Mouse (Mus musculus) midbrain, embryonic 15.5 days (tissue): ENCODE results near the gene Prss35. TPM values are rescaled to one million over a fixed set of nuclear protein-coding genes. Genes with fewer than 3 reads are reported as not detected.

Experiments
- ATAC-seq: fragments of 200-750 bp; cut with Nextera tagmentation; replicated peaks from 2 replicates; pipeline ENCODE4 v1.8.0; 2017; ENCODE audit warnings: moderate TSS enrichment
- H3K27ac ChIP-seq: fragments of 300-500 bp; sonication (generic); 2 replicates; pipeline ENCODE4 v1.5.1; 2015; ENCODE audit warnings: mild to moderate bottlenecking, inconsistent platforms
- H3K27me3 ChIP-seq: fragments of 300-500 bp; sonication (generic); replicated peaks from 2 replicates; pipeline ENCODE4 v1.6.1; 2015; ENCODE audit warnings: inconsistent platforms
- H3K36me3 ChIP-seq: fragments of 300-500 bp; sonication (generic); replicated peaks from 2 replicates; pipeline ENCODE4 v1.6.1; 2015; ENCODE audit warnings: inconsistent platforms
- H3K4me1 ChIP-seq: fragments of 300-500 bp; sonication (generic); 2 replicates; pipeline ENCODE4 v1.6.1; 2015; ENCODE audit warnings: inconsistent platforms
- H3K4me2 ChIP-seq: fragments of 300-500 bp; sonication (generic); 2 replicates; pipeline ENCODE4 v1.6.1; 2015; ENCODE audit warnings: inconsistent platforms, mild to moderate bottlenecking, moderate library complexity
- H3K4me3 ChIP-seq: fragments of 300-500 bp; sonication (generic); 2 replicates; pipeline ENCODE4 v1.5.1; 2015; ENCODE audit warnings: mild to moderate bottlenecking, inconsistent platforms
- H3K9ac ChIP-seq: fragments of 300-500 bp; sonication (generic); 2 replicates; pipeline ENCODE4 v1.6.1; 2015; ENCODE audit warnings: mild to moderate bottlenecking, inconsistent platforms
- H3K9me3 ChIP-seq: fragments of 300-500 bp; sonication (generic); 2 replicates; pipeline ENCODE4 v1.6.1; 2016; ENCODE audit warnings: inconsistent platforms
- WGBS: fragments of 180-500 bp; shearing (Covaris S2); methylation state at CpG from one replicate; pipeline ENCODE4 v1.1.7; 2015; ENCODE audit warnings: mixed read lengths; 5-methylcytosine and 5-hydroxymethylcytosine counted together
- polyA plus RNA-seq: library from polyadenylated mRNA; unstranded; fragments of >200 nt; fragmentation: Nextera tagmentation; extraction: Ambion mirVana; gene quantifications from 2 replicates; pipeline ENCODE4 v1.2.1, GENCODE M21; 2015

Gene Prss35
- 4.3 and 4.8 TPM in 2 replicates for polyA plus RNA-seq

DNA sequence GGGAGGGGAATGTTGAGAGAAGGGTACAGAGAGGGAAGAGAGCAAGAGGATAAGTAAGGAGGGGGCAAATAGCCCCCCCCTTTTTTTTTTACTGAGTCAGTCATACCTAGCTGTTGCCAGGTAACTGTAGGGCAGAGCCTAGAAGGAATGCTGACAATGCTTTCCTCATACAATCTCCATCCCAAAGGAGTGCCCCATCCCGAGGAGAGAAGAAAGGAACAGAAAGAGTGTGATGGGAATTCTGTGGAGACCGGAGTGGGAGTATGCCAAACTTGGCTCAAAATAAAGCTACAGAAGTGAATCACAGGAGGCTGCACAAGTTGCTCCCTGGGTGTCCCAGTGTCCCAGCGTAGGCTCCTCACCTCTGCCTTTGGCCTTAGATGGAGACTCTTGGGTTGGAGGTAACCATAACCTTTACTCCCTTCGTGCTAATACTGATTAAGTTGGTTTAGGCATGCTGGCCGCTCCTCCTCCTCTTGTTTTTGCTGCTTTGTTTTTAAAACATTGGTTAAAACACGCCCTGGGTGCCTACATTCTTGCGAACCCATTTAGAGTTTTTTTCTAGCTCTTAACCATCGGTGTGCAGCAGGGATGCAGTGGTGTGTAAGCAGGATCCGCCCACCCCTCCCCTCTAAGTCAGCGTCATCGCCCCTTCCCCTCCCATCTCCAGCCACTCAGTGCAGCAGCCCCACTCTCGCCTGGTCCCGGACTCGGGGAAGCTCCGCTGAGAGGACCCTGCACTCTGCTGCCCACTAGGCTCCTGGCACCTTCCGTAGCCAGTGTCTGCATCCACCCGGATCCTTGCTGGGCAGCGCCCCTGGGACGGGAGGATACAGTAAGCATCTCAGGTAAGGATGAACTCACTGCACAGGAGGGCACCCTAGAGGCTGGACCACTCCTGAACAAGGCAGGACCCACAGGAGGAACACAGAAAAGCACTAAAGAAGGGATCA, at the start of gene Prss35:
Gene Prss35, plus strand, starts transcription at position 691 of the 953 bp plus-strand sequence.
- Histone ChIP-seq H3K36me3 (no peaks in the 10 kb centered on the region), H3K4me2 (peak within 1 kb of the TSS; percentile 88), H3K9me3 (no peaks in the 10 kb centered on the region), H3K27ac (no peak within 1 kb of the TSS), H3K9ac (peak within 1 kb of the TSS; percentile 44), H3K27me3 (no peaks in the 10 kb centered on the region), H3K4me1 (peaks cover 10% of the 10 kb centered on the region), H3K4me3 (peak within 1 kb of the TSS; percentile 42)
- under 1% methylated on average over 19 of the region's 19 CpGs for WGBS
- ATAC-seq = peak; percentile 87

DNA sequence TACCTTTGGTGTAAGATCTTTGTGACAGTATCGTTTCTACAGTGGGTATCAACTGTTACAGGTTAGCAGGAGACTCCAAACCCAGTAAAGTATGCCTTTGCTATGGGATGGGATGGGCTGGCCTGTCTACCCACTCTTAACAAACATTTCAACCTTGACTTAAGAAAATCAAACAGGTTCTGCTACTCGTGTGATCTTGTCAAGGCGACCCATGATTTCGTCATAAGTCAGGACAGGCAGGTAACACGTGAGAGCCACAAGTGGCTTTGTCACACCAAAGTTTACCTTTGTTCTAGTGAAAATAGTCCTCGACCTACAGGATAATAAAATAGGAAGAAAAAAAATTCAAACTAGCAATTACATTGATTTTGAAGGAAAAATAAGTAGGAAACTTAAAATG, 49.5 kb upstream of the Prss35 start:
- Histone ChIP-seq H3K27ac (no peak overlapping the region), H3K9me3 (no peaks in the 10 kb centered on the region), H3K9ac (no peak overlapping the region), H3K4me1 (peaks cover 8% of the 10 kb centered on the region; the same call in 1 of the 2 replicates), H3K36me3 (no peaks in the 10 kb centered on the region), H3K4me3 (no peak overlapping the region), H3K27me3 (no peaks in the 10 kb centered on the region), H3K4me2 (no peak overlapping the region)
- no peak for ATAC-seq
- WGBS = 89% methylated on average over 6 of the region's 6 CpGs

DNA sequence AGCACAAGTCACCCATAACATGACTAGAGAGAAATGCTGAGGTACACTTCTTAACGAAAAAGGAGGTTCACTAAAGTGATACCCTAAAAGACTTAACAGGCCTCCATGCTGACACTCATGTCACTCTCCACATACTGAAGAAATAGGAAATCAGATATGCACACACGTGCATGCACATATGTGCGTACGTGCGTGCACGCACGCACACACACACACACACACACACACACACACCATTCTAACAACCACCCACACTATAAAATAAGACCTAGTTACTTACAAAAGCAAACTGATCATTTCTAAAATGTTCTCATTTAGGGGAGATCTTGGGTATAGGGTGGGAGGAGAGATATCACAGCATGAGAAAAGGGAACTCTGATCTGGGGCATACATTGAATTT, 48.8 kb upstream of the Prss35 start:
- Histone ChIP-seq H3K4me3 (peak overlapping the region; percentile 94), H3K9ac (no peak overlapping the region), H3K27ac (no peak overlapping the region), H3K4me2 (peak overlapping the region; percentile 86), H3K27me3 (no peaks in the 10 kb centered on the region), H3K9me3 (no peaks in the 10 kb centered on the region), H3K36me3 (no peaks in the 10 kb centered on the region), H3K4me1 (peaks cover 8% of the 10 kb centered on the region; the same call in 1 of the 2 replicates)
- 92% methylated on average over 7 of the region's 7 CpGs for WGBS
- ATAC-seq = no peak

DNA sequence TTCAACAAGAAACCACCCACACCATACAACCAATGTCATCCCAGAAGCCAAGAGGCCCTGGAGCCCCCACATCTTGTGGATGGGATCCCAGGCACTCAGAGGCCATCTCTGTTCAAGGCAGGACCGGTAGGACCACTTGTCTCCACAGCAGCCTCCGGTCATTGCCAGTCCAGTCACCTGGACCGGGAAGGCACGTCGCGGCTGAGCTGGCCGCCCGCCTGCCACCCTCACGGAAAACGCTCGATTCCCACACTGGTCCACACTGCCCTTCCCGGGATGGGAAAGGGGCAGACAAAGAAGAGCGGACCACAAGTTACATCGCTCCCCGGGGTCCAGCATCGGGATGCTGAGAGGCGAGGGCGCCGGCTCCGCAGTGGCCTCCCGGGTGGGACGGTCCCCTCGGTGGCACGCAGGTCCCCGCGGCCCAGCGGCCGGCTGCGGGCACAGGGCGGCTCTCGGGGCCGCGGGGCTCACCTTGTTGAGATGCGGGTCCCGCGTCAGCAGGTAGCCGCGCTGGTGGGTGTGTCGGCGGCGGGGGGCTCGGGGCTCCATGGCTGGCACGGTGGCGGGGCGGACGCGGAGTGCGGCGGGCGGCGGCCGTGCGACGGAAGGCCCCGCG, 48.1 kb upstream of the Prss35 start:
- under 1% methylated on average over 52 of the region's 56 CpGs for WGBS
- H3K4me1 ChIP-seq = peaks cover 8% of the 10 kb centered on the region; the same call in 1 of the 2 replicates
- no peaks in the 10 kb centered on the region for H3K27me3 ChIP-seq
- peak; percentile 79 for ATAC-seq
- no peaks in the 10 kb centered on the region for H3K9me3 ChIP-seq
- H3K9ac ChIP-seq = peak overlapping the region; percentile 80
- H3K4me2 ChIP-seq = peak overlapping the region; percentile 86
- peak overlapping the region; percentile 70 for H3K27ac ChIP-seq
- H3K4me3 ChIP-seq = peak overlapping the region; percentile 94
- no peaks in the 10 kb centered on the region for H3K36me3 ChIP-seq

DNA sequence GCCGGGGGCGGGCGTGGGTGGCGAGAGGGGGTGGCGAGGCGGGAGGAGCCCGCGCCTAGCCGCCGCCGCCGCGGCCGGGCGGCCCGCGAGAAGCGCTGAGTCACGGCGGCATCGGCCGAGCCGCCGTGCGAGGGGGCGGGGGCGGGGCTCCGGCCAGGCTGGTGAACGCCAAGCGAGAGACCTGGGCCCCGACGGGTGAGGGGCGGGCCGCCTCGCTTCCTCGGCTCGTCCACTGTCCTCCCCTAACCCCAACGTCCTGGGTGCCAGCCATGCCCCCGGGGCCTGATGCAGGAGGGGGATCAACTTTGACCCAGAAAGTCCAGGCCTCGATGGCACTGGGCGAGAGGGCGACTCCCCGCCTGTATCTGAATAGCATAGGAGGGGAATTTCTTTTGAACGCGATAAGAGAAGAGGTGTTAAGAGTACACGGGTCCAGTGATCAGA, 47.6 kb upstream of the Prss35 start, which contains the start of gene Me1:
Gene Me1, minus strand, starts transcription at position 136 of the 444 bp plus-strand sequence.
- under 1% methylated on average over 23 of the region's 46 CpGs for WGBS
- H3K36me3 ChIP-seq = no peaks in the 10 kb centered on the region
- H3K27ac ChIP-seq = peak within 1 kb of the TSS; percentile 70
- H3K27me3 ChIP-seq = no peaks in the 10 kb centered on the region
- H3K9ac ChIP-seq = peak within 1 kb of the TSS; percentile 80
- H3K4me2 ChIP-seq = peak within 1 kb of the TSS; percentile 86
- H3K4me1 ChIP-seq = peaks cover 8% of the 10 kb centered on the region; the same call in 1 of the 2 replicates
- ATAC-seq = peak; percentile 88
- H3K9me3 ChIP-seq = no peaks in the 10 kb centered on the region
- H3K4me3 ChIP-seq = peak within 1 kb of the TSS; percentile 94

DNA sequence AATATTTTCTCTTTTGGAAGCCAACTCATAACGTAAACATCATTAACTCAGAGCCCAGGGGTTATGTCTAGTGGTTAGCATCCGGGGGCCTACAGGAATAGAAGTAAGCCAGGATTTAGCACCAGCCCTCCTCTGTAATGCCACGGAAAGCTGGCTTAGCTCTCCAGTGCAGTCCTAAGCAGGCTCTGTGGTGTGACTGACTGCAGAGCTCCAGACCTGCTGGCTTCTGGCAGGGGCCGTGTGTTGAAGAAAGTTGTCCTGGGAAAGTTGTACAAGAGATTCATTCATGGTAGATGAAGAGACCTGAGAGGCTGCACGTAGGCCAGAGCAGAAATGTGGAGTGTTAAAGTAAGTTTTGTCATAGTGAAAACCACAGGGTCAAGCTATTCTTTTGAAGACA, 42.2 kb upstream of the Prss35 start:
- Histone ChIP-seq H3K27me3 (no peaks in the 10 kb centered on the region), H3K4me3 (no peak overlapping the region), H3K4me2 (no peak overlapping the region), H3K9me3 (no peaks in the 10 kb centered on the region), H3K9ac (no peak overlapping the region), H3K36me3 (no peaks in the 10 kb centered on the region), H3K4me1 (0 out of 2 replicates have a peak, but pooled peaks cover 1% of the 10 kb centered on the region), H3K27ac (no peak overlapping the region)
- ATAC-seq = no peak
- WGBS = 36% methylated on average over 5 of the region's 5 CpGs

DNA sequence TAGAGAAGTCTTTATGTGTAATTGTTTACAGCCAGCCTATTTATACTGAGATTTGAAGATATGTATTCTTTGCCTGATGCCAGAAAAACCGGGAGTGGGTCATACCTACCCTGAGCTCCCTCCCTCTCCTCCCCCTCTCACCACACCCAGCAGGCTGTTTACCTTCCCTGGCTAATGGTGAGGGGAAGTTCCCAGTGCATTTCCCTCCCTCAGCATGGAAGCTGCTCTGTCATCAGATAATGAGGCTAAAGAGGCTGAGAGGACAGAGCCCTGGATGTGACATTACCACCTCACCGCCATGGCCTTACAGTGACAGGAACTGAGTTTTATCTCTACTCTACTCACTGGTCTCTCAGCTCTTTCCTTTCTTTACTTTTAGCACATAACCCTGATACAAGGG, 41.6 kb upstream of the Prss35 start:
- H3K4me1 ChIP-seq = no peaks in the 10 kb centered on the region
- WGBS = 23% methylated on average over 2 of the region's 2 CpGs

DNA sequence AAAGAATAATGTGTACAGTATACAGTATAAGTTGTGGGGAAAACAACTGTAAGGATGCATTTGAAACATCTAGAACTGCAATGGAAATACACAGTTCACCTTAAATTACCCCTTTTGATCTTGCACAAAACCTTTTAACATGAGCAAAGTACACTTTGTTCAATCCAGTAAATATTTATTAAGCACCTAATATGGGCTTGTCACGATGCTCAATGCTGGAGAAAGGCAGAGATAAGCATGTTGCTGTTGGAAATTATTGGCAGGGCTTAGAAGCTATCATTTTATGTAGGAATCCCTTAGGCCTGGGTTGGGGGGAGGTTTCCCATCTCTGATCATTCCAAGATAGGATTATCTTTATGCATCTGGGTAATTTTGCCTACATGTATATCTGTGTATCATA, 36.0 kb upstream of the Prss35 start:
- no peaks in the 10 kb centered on the region for H3K27me3 ChIP-seq
- H3K9me3 ChIP-seq = no peaks in the 10 kb centered on the region
- 61% methylated on average over 1 of the region's 1 CpGs for WGBS
- H3K4me3 ChIP-seq = no peak overlapping the region
- ATAC-seq = no peak
- no peak overlapping the region for H3K27ac ChIP-seq
- no peaks in the 10 kb centered on the region for H3K36me3 ChIP-seq
- H3K4me2 ChIP-seq = no peak overlapping the region
- no peak overlapping the region for H3K9ac ChIP-seq
- H3K4me1 ChIP-seq = no peaks in the 10 kb centered on the region

More for the DNA sequence above, 41.6 kb upstream of the Prss35 start:
- Histone ChIP-seq H3K4me3 (no peak overlapping the region), H3K9me3 (no peaks in the 10 kb centered on the region), H3K27me3 (no peaks in the 10 kb centered on the region), H3K9ac (no peak overlapping the region), H3K27ac (no peak overlapping the region), H3K36me3 (no peaks in the 10 kb centered on the region), H3K4me2 (no peak overlapping the region)
- no peak for ATAC-seq

DNA sequence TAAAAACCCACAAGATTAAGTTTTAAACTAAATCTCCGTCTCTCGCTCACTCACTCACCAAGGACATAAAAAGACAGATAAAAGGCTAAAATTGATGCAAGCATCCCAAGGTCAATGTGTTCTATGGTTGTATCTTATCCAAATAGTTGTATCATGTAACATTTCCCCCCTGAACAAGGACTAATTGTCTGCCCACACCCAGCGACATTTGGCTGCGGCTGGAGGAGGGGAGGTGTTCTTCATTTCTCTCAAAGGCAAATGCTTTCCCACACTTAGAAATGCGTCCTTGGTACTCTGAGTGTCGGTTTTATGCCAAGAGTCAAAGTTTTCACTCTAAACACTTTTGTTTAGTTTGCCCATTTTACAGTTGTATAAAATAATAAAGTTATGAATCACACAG, 34.5 kb upstream of the Prss35 start:
- Histone ChIP-seq H3K27me3 (no peaks in the 10 kb centered on the region), H3K4me2 (no peak overlapping the region), H3K4me1 (no peaks in the 10 kb centered on the region), H3K36me3 (no peaks in the 10 kb centered on the region), H3K4me3 (no peak overlapping the region), H3K9ac (no peak overlapping the region), H3K9me3 (no peaks in the 10 kb centered on the region), H3K27ac (no peak overlapping the region)
- 79% methylated on average over 6 of the region's 6 CpGs for WGBS
- no peak for ATAC-seq

DNA sequence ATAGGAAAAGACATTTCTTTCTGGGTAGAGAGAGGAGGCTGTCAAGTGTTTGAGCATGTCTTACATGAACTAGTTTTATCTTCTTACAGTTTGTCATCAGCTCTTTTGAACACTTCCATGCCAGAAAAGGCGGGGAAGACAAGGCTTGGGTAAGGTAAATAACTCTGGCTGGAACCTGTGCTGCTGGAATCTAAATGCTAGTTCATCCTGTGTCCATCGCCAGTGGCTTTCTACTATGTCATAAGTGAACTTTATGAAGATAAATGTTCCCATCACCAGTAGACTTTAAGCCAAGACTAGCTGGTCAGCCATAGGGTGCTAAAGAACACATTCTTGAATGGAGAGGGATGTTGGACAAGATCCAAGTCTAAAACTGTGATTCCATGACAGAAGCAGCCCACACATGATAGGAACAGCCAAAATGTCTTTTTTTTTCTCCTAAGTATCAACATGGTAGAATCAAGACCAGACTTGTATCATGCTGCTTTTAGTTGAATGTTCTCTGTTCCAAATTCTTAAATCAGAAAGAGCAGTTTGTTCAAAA, 33.3 kb upstream of the Prss35 start:
- ATAC-seq = no peak
- Histone ChIP-seq H3K4me2 (no peak overlapping the region), H3K9me3 (no peaks in the 10 kb centered on the region), H3K9ac (no peak overlapping the region), H3K36me3 (no peaks in the 10 kb centered on the region), H3K27ac (no peak overlapping the region), H3K4me3 (no peak overlapping the region), H3K27me3 (no peaks in the 10 kb centered on the region), H3K4me1 (no peaks in the 10 kb centered on the region)
- WGBS = 94% methylated on average over 2 of the region's 2 CpGs

DNA sequence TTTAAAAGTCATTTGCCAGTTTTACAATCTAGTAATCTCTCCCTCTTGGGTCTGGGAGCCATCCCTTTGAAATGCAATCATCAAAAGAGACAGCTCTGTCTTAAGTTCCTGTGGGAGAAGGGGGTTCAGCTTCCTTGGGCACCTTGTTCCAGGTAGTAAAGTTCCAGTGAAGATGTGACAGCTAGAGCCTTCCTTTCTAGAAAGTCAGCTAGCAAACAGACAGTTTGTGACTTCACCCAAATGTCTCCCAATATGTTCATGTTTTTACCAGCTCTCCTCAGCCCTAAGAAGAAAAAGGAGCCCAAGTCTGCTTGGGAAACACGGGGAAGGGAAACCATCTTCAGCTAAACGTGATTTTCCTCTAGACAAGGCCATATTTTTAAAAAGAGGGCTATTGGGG, 30.8 kb upstream of the Prss35 start:
- no peak for ATAC-seq
- H3K9me3 ChIP-seq = no peaks in the 10 kb centered on the region
- no peaks in the 10 kb centered on the region for H3K4me1 ChIP-seq
- H3K36me3 ChIP-seq = no peaks in the 10 kb centered on the region
- no peak overlapping the region for H3K4me2 ChIP-seq
- no peaks in the 10 kb centered on the region for H3K27me3 ChIP-seq
- 78% methylated on average over 2 of the region's 2 CpGs for WGBS
- H3K27ac ChIP-seq = no peak overlapping the region
- H3K9ac ChIP-seq = no peak overlapping the region
- H3K4me3 ChIP-seq = no peak overlapping the region

DNA sequence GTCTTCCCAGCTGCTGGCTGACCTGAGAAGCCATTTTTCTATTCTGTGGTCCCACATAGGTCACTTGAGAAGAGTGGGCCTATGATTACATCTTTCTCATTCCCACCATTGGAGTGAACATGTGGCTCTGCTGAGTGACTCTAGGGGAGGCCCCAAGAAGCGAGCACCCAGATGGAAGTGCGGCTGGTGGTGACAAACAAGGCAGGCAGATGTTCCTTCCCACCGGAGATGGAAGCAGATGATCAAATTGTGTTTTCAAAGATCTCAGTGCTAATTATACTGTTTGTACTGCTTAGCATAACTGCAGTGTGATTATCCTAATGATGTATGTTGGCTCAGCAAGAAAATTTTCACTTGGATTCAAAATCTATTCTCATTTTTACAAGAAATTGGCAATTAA, 29.4 kb upstream of the Prss35 start:
- Histone ChIP-seq H3K27me3 (no peaks in the 10 kb centered on the region), H3K4me2 (no peak overlapping the region), H3K4me3 (no peak overlapping the region), H3K36me3 (no peaks in the 10 kb centered on the region), H3K9ac (no peak overlapping the region), H3K9me3 (no peaks in the 10 kb centered on the region), H3K27ac (no peak overlapping the region), H3K4me1 (no peaks in the 10 kb centered on the region)
- ATAC-seq = no peak
- 86% methylated on average over 3 of the region's 3 CpGs for WGBS
